Mouse (Mus musculus): ENCODE measurements around the gene Vsig1.

- no peak for TF ChIP-seq POLR2A (IDR thresholded peaks at IDR 0.05; ENCODE audit: control insufficient read depth, low read depth, low read length)
- no peak for TF ChIP-seq CTCF (IDR thresholded peaks at IDR 0.05; ENCODE audit: control insufficient read depth, insufficient read depth, insufficient replicate concordance, low read depth, low read length)
Measured at GRCm38 (mm10) chrX:140891796-140892195, 15.6 kb upstream of the Vsig1 start.
